Mouse (Mus musculus) adrenal gland, postnatal 25 days (tissue): ENCODE data around the gene Pitpnm1. TPM values are rescaled to one million over a fixed set of nuclear protein-coding genes. Genes with fewer than 3 reads are reported as not detected.

Experiments used
- DNase-seq: peaks from one replicate; pipeline ENCODE4 v3.0.0; 2021; ENCODE audit warnings: mixed read lengths
- total RNA-seq: library from RNA; stranded (reverse); gene quantifications from 2 replicates; pipeline ENCODE4 v1.2.3, GENCODE M21; 2021

Gene Pitpnm1
- total RNA-seq, 1 experiment from 2014 or later = 54.8 TPM

DNA sequence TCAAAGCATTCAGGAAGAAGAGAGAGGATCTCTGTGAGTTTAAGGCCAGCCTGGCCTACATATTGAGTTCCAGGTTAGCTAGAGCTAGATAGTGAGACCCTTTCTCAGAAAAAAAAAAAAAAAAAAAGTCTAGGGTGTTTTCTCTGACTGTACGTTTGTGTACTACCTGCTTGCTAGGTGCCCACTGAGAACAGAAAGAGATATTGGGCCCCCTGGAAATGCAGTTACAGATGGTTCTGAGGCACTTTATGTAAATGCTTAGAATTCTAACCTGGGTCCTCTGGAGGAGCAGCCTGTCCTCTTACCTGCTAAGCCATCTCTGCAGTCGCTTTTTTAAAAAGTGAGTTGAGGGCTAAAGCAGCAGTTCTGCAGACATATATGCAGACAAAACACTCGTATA lies 4.0 kb upstream of the Pitpnm1 start:
- DNase-seq = no peak

- DNase-seq = peak; percentile 100
Observed at GRCm38 (mm10) chr19:4096642-4097440, 3.0 kb upstream of the Pitpnm1 start, which contains the start of gene Cdk2ap2. TSS of gene Cdk2ap2 (plus strand) at chr19:4097182.

- peak; percentile 80 for DNase-seq
Observed at GRCm38 (mm10) chr19:4097441-4097825, 2.4 kb upstream of the Pitpnm1 start.

DNA sequence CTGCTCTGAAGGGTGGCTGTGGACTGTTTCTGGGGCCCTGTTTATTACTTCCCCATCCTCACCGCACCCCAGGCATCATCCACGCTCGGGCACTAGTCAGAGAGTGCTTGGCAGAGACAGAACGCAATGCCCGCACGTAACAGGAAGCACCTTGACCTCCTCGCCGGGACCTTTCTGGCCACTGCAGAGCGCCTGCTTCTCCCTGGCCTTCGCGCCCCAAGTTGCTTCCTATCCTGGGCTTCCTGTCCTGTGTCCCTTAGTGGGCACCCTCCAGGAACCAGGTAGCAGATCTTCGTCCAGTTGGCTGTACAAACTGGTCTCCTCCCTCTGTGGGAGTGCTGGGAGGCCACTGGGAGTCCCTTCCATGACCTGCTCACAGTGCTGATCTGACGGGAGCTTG lies 1.4 kb upstream of the Pitpnm1 start:
- no peak for DNase-seq

GRCm38 (mm10) chr19:4099056-4099455 lies 742 bp upstream of the Pitpnm1 start:
- DNase-seq = peak; percentile 94

DNA sequence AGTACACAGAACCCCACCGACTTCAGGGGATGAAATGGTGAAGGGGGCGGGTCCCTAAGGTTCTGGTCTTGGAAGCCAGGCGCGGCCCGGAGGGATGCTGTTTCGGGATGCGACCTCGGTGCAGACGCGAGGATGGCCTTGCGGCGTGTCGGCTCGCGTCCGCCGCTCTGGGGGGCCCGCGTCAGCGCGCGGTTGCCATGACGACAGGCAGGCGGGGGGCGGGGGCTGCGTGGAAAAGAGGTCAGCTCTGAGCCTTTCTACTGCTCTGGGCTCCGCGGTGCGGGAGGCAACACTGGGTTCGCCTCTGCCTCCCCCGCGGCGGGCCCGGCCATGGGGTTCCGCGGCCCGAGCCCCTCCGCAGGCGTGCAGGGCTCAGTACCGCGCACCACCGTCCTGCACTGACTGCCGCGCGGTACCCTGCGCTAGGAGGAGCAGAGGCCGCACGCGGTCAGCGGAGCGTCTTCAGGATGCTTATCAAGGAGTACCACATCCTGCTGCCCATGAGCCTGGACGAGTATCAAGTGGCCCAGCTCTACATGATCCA lies 992 bp downstream of the Pitpnm1 start:
- DNase-seq = peak; percentile 72

DNA sequence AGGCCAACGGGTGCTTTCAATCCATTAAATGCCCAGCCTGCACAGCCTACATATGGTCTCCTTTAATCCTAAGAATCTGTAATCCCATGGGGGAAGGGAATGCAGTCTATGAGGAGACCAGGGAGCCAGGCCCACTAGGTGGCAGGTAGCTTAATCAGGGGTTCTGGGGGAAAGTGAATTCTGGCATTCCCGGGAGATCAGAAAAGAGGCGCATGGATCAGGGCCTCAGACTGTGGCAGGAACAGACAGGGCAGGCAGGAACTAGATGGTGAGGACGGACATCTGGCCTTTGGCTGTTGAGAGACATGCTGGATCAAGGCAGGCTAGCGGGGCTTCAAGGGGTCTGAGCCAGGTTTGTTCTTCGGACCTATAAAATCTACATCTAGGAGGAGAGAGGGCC lies 1.7 kb downstream of the Pitpnm1 start:
- no peak for DNase-seq

- no peak for DNase-seq
Observed at GRCm38 (mm10) chr19:4102049-4102448, 2.3 kb downstream of the Pitpnm1 start.

DNA sequence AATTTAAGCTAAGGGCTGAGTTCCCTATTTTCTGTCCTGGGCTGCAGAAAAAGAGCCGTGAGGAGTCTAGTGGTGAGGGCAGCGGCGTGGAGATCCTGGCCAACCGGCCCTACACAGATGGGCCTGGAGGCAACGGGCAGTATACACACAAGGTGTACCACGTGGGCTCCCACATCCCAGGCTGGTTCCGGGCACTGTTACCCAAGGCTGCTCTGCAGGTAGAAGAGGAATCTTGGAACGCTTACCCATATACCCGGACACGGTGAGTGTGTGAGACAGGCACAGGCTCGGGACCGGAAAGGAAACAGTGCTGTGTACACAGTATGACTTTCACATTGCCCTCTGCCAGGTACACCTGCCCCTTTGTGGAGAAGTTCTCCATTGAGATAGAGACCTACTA lies 2.8 kb downstream of the Pitpnm1 start:
- DNase-seq = no peak

DNA sequence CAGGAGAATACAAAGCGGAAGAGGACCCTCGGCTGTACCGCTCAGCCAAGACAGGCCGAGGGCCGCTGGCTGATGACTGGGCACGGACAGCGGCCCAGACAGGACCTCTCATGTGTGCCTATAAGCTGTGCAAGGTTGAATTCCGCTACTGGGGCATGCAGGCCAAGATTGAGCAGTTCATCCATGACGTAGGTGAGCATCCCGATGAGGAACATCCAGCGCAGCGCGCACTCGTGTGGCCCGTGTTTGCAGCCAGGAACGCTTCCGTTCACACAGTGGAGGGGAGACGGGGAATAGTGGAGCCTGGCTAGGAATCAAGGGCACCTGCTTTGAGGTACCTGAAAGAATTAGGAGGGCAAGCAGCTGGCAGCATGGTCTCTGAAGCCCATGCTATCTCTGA lies 3.5 kb downstream of the Pitpnm1 start:
- no peak for DNase-seq

DNA sequence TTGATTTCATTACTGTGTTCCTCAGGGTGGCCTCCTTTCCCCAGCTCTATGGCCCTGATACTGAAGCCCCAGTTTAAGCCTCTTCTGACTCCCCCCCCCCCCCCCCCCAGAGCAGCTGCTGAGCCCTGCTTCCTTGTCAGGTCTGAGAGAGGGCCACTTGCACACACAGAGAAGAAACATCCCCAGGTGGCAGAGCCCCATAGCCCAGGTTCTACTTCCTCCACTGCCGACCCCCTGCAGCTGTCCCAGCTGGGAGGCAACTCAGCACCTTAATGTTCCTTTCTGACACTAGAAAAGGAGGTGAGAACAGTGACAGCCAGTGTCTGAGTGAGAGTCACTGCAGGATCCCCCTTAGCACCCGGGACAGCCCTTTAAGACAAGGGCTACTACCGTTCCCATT lies 4.0 kb downstream of the Pitpnm1 start:
- DNase-seq = no peak

DNA sequence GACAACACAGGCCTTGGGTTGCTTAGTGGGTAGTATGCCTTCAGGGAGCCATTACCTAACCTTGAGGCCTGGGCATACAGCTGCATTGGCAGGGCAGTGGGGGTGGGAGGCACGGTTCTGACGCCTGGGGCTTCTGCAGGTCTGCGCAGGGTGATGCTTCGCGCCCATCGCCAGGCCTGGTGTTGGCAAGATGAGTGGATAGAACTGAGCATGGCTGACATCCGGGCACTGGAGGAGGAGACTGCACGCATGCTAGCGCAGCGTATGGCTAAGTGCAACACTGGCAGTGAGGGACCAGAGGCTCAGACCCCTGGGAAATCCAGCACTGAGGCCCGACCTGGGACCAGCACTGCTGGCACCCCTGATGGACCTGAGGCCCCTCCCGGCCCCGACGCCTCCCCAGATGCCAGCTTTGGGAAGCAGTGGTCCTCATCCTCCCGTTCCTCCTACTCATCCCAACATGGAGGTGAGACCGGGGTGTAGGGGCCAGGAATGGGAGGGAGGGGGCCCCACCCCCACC lies 4.9 kb downstream of the Pitpnm1 start:
- DNase-seq = no peak

GRCm38 (mm10) chr19:4106654-4107053 lies 6.9 kb downstream of the Pitpnm1 start:
- no peak for DNase-seq

DNA sequence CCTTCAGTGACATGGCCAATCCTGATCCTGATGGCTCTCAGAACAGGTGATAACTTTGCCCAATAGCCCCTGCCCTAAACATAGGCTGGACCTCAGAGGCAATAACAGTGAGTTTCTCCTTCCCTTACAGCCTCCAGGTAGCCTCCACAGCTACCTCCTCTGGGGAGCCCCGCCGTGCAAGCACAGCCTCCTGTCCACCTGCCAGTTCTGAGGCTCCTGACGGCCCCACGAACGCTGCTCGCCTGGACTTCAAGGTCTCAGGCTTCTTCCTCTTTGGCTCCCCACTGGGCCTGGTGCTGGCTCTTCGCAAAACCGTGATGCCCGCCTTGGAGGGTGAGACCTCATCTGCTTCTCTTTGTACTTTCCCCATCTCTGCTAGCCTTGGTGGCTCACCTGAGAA lies 8.7 kb downstream of the Pitpnm1 start:
- no peak for DNase-seq

DNA sequence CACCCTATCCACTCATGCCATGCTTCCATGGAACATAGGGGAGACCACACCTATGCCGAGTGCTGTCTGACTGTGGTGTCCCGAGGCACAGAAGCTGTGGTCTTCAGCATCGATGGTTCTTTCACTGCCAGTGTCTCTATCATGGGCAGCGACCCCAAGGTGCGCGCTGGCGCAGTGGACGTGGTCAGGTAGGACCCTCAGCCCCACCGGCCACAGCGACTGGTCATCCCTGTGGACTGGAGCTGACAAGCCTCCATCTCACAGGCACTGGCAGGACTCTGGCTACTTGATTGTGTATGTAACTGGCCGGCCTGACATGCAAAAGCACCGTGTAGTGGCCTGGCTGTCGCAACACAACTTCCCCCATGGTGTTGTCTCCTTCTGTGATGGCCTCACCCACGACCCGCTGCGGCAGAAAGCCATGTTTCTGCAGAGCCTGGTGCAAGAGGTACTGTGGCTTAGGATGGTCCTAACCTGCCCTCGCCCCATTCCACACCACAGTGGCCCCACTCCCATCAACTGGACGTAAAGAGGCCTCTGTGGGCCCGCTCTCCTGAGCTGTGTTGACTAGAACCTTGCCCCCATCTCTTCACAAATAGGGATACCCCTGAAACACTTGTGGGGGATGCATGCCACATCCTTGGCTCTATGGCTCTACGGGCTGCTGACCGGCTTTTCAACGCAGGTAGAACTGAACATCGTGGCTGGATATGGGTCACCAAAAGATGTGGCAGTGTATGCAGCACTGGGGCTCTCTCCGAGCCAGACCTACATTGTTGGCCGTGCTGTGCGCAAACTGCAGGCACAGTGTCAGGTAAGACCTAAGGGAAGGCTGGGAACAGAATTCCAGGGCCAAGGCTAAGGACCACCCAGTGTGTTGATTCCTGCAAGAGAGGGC lies 12.5 kb downstream of the Pitpnm1 start:
- DNase-seq = no peak

DNA sequence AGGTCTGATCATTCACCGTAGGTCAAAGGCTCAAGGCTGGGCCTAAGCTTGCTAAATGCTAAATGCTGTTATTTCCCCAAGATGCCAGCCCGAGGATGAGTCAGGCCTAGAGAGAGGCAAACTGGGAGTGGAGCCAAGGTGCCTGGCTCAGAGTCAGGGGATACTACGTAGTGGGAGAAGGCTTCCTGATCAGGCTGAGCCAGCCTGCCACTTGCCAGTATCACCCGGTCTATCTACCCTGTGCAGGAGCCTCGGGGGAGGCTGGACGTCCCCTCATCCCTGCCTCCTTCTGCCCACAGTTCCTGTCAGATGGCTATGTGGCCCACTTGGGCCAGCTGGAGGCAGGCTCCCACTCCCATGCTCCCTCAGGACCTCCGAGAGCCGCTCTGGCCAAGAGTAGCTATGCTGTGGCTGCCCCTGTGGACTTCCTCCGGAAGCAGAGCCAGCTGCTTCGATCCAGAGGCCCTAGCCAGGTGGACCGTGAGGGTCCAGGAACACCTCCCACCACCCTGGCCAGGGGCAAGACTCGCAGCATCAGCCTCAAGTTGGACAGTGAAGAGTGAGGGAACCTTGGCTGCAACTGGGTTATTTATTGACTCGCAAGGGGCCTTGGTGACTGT lies 13.5 kb downstream of the Pitpnm1 start:
- peak; percentile 97 for DNase-seq

GRCm38 (mm10) chr19:4113806-4114230 lies 14.0 kb downstream of the Pitpnm1 start:
- DNase-seq = no peak

- DNase-seq = no peak
Observed at GRCm38 (mm10) chr19:4114551-4114950, 14.8 kb downstream of the Pitpnm1 start.

- no peak for DNase-seq
Observed at GRCm38 (mm10) chr19:4115144-4115543, 15.3 kb downstream of the Pitpnm1 start.

- DNase-seq = no peak
Observed at GRCm38 (mm10) chr19:4115816-4116215, 16.0 kb downstream of the Pitpnm1 start.

DNA sequence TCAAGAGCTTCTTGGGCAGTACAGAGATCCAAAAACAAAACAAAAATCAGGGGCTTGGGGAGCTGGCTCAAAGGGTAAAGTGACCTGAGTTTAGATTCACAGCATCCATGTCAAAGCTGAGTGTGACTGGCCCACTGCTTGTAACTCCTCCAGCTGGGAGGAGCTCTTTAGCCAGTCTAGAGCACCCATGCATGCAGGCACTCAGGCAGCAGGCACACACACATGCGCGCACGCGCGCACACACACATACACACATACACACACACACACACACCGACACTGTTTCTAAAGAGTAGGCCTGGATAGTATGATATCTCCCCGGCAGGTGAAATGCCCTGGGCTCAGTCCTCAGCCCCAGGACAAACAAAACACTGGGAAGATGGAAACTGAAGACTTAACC lies 17.2 kb downstream of the Pitpnm1 start:
- DNase-seq = no peak

GRCm38 (mm10) chr19:4118350-4118749 lies 18.6 kb downstream of the Pitpnm1 start:
- no peak for DNase-seq
